Mouse (Mus musculus) adrenal gland, postnatal 0 days (tissue): ENCODE measurements around the gene Olfr418. TPM values are rescaled to one million over a fixed set of nuclear protein-coding genes. Genes with fewer than 3 reads are reported as not detected.

Experiments
- polyA plus RNA-seq: library from polyadenylated mRNA; unstranded; fragments of >200 nt; fragmentation: Nextera tagmentation; extraction: Ambion mirVana; gene quantifications from 2 replicates; pipeline ENCODE4 v1.2.1, GENCODE M21; 2015

Gene Olfr418
- polyA plus RNA-seq, result not detected in 2 replicates

DNA sequence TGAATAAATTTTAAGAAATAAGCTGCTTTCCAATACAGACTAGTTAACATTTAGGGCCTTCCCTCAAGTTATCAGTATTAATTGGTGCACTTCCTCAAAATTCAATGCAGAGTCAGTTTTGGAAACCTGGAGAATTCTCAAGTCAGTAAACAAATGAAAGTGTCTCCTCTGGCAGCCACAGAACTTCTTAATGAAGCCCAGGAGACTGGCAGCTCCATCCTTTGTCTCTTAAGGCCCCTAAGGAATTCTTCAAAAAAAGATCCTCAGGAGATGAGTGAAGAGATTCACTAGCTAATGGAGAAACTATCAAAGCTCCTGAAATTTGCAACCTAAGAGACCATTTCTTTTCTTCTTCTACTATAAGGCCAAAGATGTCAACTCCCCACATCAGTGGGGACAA, at the start of gene Olfr418:
Gene Olfr418 (plus strand): TSS at position 301 of the 400 bp plus-strand sequence.

DNA sequence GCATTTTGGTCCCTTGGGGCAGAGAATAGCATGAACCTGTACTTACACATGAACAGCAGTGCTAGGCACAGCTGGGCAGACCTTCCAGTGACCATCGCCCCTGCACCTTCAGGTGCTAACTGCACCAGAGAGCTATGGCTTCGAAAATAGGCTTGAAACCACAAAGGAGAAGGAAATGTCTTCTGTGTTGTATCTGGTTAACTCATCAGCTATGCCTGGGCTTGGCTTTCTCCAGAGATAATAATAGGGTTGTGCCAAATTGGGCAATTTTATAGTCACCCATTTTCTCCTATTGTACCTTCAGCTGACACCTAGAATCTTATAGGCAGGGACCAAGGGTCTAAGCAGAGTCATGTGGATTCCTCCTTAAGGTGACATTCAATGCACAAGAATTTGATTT, 38.7 kb upstream of the Olfr418 start, which contains the start of gene Fcer1a:
Gene Fcer1a (minus strand): TSS at position 134 of the 400 bp plus-strand sequence.

DNA sequence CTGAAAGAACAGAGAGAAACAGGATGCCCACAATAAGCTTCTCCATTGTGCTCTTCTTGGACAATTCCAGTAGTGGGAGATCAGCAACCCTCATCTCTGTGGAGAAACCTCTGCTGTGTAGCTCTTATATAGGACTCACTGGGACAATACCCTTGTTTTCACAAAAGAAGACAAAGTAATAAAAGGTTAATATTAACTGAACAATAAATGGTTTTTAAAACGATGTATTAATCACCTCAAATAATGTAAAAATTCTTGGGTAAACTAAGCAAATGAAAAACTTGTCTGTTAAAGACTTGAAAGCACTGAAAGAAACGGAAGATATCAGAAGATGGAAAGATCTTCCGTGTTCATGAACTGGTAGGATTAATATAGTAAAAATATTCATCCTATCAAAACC, 11.9 kb downstream of the Olfr418 start, which contains the start of gene Mptx2:
Gene Mptx2 (minus strand): TSS at position 101 of the 400 bp plus-strand sequence.

Other genes with a start within 250 kb of the Olfr418 start
- not detected in 2 replicates for gene Olfr1408, start 128.6 kb upstream of the Olfr418 start, polyA plus RNA-seq
- not detected in 2 replicates for gene Olfr1406, start 75.4 kb upstream of the Olfr418 start, polyA plus RNA-seq
- not detected in 2 replicates for gene Olfr218, start 68.2 kb upstream of the Olfr418 start, polyA plus RNA-seq
- not detected in 2 replicates for gene Olfr1404, start 53.6 kb upstream of the Olfr418 start, polyA plus RNA-seq
- 1.7 and 2.9 TPM in 2 replicates for gene Fcer1a, start 38.8 kb upstream of the Olfr418 start, polyA plus RNA-seq
- gene Mptx2, start 11.8 kb downstream of the Olfr418 start, polyA plus RNA-seq, result not detected in 2 replicates
- gene Ackr1, start 67.7 kb downstream of the Olfr418 start, polyA plus RNA-seq, result 2.6 and 4.9 TPM in 2 replicates
- 1.3 TPM in 2 replicates for gene Aim2, start 84.9 kb downstream of the Olfr418 start, polyA plus RNA-seq
- gene Cadm3, start 101.7 kb downstream of the Olfr418 start, polyA plus RNA-seq, result 5.0 and 8.7 TPM in 2 replicates
- 0.63 and 0.76 TPM in 2 replicates for gene Ifi206, start 225.0 kb downstream of the Olfr418 start, polyA plus RNA-seq